Mouse (Mus musculus) kidney, adult 2 months (tissue): ENCODE data around the gene Ncdn. TPM values are rescaled to one million over a fixed set of nuclear protein-coding genes. Genes with fewer than 3 reads are reported as not detected.

Experiments
- DNase-seq: peaks from one replicate; pipeline ENCODE4 v3.0.0; 2021
- H3K27ac ChIP-seq: fragments of 200-500 bp; 2 replicates; pipeline ENCODE4 v1.5.1; 2012; ENCODE audit warnings: low read depth, low read length, control low read depth, inconsistent platforms; ENCODE audit not compliant: insufficient read depth
- H3K27me3 ChIP-seq: fragments of 200-500 bp; replicated peaks from 2 replicates; pipeline ENCODE4 v1.6.1; 2012; ENCODE audit warnings: mild to moderate bottlenecking, moderate library complexity, low read length, inconsistent platforms; ENCODE audit not compliant: control insufficient read depth, insufficient read depth
- H3K36me3 ChIP-seq: fragments of 200-500 bp; 2 replicates; pipeline ENCODE4 v1.6.1; 2012; ENCODE audit warnings: mild to moderate bottlenecking, moderate library complexity, low read length, inconsistent platforms; ENCODE audit not compliant: control insufficient read depth, insufficient read depth
- H3K4me1 ChIP-seq: fragments of 200-500 bp; 2 replicates; pipeline ENCODE4 v1.6.1; 2011; ENCODE audit warnings: low read length; ENCODE audit not compliant: control insufficient read depth, insufficient read depth
- H3K4me3 ChIP-seq: fragments of 200-500 bp; 2 replicates; pipeline ENCODE4 v1.5.1; 2011; ENCODE audit warnings: mild to moderate bottlenecking, low read depth, low read length, control low read depth; ENCODE audit not compliant: insufficient read depth
- CTCF ChIP-seq: fragments of 200-500 bp; conservative IDR thresholded peaks from 2 replicates; pipeline ENCODE4 v1.5.1; 2011; ENCODE audit warnings: low read depth, mild to moderate bottlenecking, control low read depth, low read length, moderate library complexity, mixed read lengths; ENCODE audit not compliant: insufficient read depth, insufficient read length
- POLR2A ChIP-seq: fragments of 200-500 bp; IDR thresholded peaks from one replicate; pipeline ENCODE4 v1.6.1; 2011; ENCODE audit warnings: low read depth, low read length, control low read depth
- WGBS: fragments of 180-500 bp; shearing (Covaris S2); methylation state at CpG from one replicate; pipeline ENCODE4 v1.1.7; 2018; 5-methylcytosine and 5-hydroxymethylcytosine counted together
- polyA plus RNA-seq: library from polyadenylated mRNA; depleted of rRNA; stranded (reverse); fragments of >200 nt; gene quantifications from 2 replicates; pipeline ENCODE4 v1.2.3, GENCODE M21; 2012; rRNA removed

Ncdn gene
- 26.0 and 27.7 TPM in 2 replicates for polyA plus RNA-seq

- H3K4me3 ChIP-seq = peak within 1 kb of the TSS; percentile 82
- DNase-seq = peak; percentile 98
- H3K27ac ChIP-seq = peak within 1 kb of the TSS; percentile 98
- WGBS = under 1% methylated on average over 71 of the region's 71 CpGs
- no peaks in the 10 kb centered on the region for H3K27me3 ChIP-seq
- H3K4me1 ChIP-seq = 0 out of 2 replicates have a peak, but pooled peaks cover 3% of the 10 kb centered on the region
- TF ChIP-seq POLR2A (peak; percentile 57), CTCF (no peak)
- no peaks in the 10 kb centered on the region; the same call in 1 of the 2 replicates for H3K36me3 ChIP-seq
Observed at GRCm38 (mm10) chr4:126753268-126754230, at the start of gene Ncdn, which contains the start of gene AU040320. Gene Ncdn (minus strand): TSS chr4:126753438. Gene AU040320 (plus strand): TSS chr4:126753544.

GRCm38 (mm10) chr4:126802174-126802573 lies 48.9 kb upstream of the Ncdn start:
- H3K4me3 ChIP-seq = no peak overlapping the region
- H3K27me3 ChIP-seq = no peaks in the 10 kb centered on the region
- TF ChIP-seq CTCF (no peak), POLR2A (no peak)
- no peaks in the 10 kb centered on the region for H3K36me3 ChIP-seq
- no peak for DNase-seq
- 92% methylated on average over 8 of the region's 8 CpGs for WGBS
- no peak overlapping the region for H3K27ac ChIP-seq
- no peaks in the 10 kb centered on the region for H3K4me1 ChIP-seq

GRCm38 (mm10) chr4:126792341-126793102 lies 39.3 kb upstream of the Ncdn start:
- TF ChIP-seq CTCF (no peak), POLR2A (no peak)
- no peaks in the 10 kb centered on the region for H3K27me3 ChIP-seq
- WGBS = 90% methylated on average over 7 of the region's 7 CpGs
- DNase-seq = no peak
- H3K4me3 ChIP-seq = no peak overlapping the region
- no peak overlapping the region for H3K27ac ChIP-seq
- no peaks in the 10 kb centered on the region for H3K4me1 ChIP-seq
- peaks cover 2% of the 10 kb centered on the region; the same call in 1 of the 2 replicates for H3K36me3 ChIP-seq

GRCm38 (mm10) chr4:126782996-126783395 lies 29.8 kb upstream of the Ncdn start:
- no peak for TF ChIP-seq CTCF
- TF ChIP-seq POLR2A = no peak
- Histone ChIP-seq H3K4me1 (no peaks in the 10 kb centered on the region), H3K27ac (no peak overlapping the region), H3K27me3 (no peaks in the 10 kb centered on the region), H3K36me3 (no peaks in the 10 kb centered on the region), H3K4me3 (no peak overlapping the region)
- WGBS = 70% methylated on average over 8 of the region's 8 CpGs
- DNase-seq = no peak

GRCm38 (mm10) chr4:126782512-126782911 lies 29.3 kb upstream of the Ncdn start:
- Histone ChIP-seq H3K27me3 (no peaks in the 10 kb centered on the region), H3K4me3 (no peak overlapping the region), H3K36me3 (no peaks in the 10 kb centered on the region), H3K4me1 (no peaks in the 10 kb centered on the region), H3K27ac (no peak overlapping the region)
- TF ChIP-seq POLR2A = no peak
- TF ChIP-seq CTCF = no peak
- DNase-seq = no peak
- WGBS = 83% methylated on average over 8 of the region's 8 CpGs

GRCm38 (mm10) chr4:126781871-126782270 lies 28.6 kb upstream of the Ncdn start:
- TF ChIP-seq CTCF (no peak), POLR2A (no peak)
- H3K36me3 ChIP-seq = no peaks in the 10 kb centered on the region
- WGBS = 89% methylated on average over 3 of the region's 3 CpGs
- no peak overlapping the region for H3K27ac ChIP-seq
- H3K4me1 ChIP-seq = no peaks in the 10 kb centered on the region
- no peak overlapping the region for H3K4me3 ChIP-seq
- DNase-seq = no peak
- H3K27me3 ChIP-seq = no peaks in the 10 kb centered on the region
